Mouse (Mus musculus) liver, adult 2 months (tissue): ENCODE results near the gene Dnaic1.

Experiments
- CTCF ChIP-seq: fragments of 200-500 bp; IDR thresholded peaks from 2 replicates; pipeline ENCODE4 v1.5.1; 2011; ENCODE audit warnings: low read depth, low read length, control low read depth
- POLR2A ChIP-seq: fragments of 200-500 bp; IDR thresholded peaks from 2 replicates; pipeline ENCODE4 v1.6.1; 2011; ENCODE audit warnings: low read length, control low read depth; ENCODE audit not compliant: insufficient read depth; ENCODE audit errors: extremely low read depth

- TF ChIP-seq POLR2A = no peak
- TF ChIP-seq CTCF = no peak
These were observed 91.4 kb downstream of the Dnaic1 start for GRCm38 (mm10) chr4:41660851-41661430.
